Mouse (Mus musculus) liver, adult 2 months (tissue): ENCODE measurements at regions not wholly inside any gene's neighbourhood (a gene's known extent, or its start where the extent isn't known, plus 50 kb on each side); places are given as distances from the start of the nearest gene placed in this dataset.

Experiments
- DNase-seq: peaks from one replicate; pipeline ENCODE4 v3.0.0-alpha.2; 2011; ENCODE audit warnings: low read depth, low spot score; ENCODE audit errors: extremely low read depth
- H3K27ac ChIP-seq: fragments of 200-500 bp; replicated peaks from 2 replicates; pipeline ENCODE4 v1.5.1; 2012; ENCODE audit warnings: low read depth, mild to moderate bottlenecking, control low read depth, inconsistent platforms, low read length; ENCODE audit not compliant: insufficient read depth
- H3K27me3 ChIP-seq: fragments of 200-500 bp; 2 replicates; pipeline ENCODE4 v1.6.1; 2012; ENCODE audit warnings: mild to moderate bottlenecking, moderate library complexity, low read length, inconsistent platforms; ENCODE audit not compliant: control insufficient read depth, insufficient read depth
- H3K36me3 ChIP-seq: fragments of 200-500 bp; 2 replicates; pipeline ENCODE4 v1.6.1; 2012; ENCODE audit warnings: low read length, inconsistent platforms; ENCODE audit not compliant: control insufficient read depth, insufficient read depth
- H3K4me1 ChIP-seq: fragments of 200-500 bp; 2 replicates; pipeline ENCODE4 v1.6.1; 2011; ENCODE audit warnings: low read length; ENCODE audit not compliant: control insufficient read depth, insufficient read depth
- H3K4me3 ChIP-seq: fragments of 200-500 bp; 2 replicates; pipeline ENCODE4 v1.5.1; 2011; ENCODE audit warnings: low read depth, mild to moderate bottlenecking, control low read depth, low read length, moderate library complexity; ENCODE audit not compliant: insufficient read depth
- H3K79me2 ChIP-seq: fragments of 200-500 bp; 2 replicates; pipeline ENCODE4 v1.6.1; 2012; ENCODE audit warnings: inconsistent platforms, mild to moderate bottlenecking, low read length, moderate library complexity; ENCODE audit not compliant: control insufficient read depth, insufficient read depth
- H3K9ac ChIP-seq: fragments of 200-500 bp; 2 replicates; pipeline ENCODE4 v1.6.1; 2012; ENCODE audit warnings: low read depth, mild to moderate bottlenecking, control low read depth, inconsistent platforms, low read length
- CTCF ChIP-seq: fragments of 200-500 bp; IDR thresholded peaks from 2 replicates; pipeline ENCODE4 v1.5.1; 2011; ENCODE audit warnings: low read depth, low read length, control low read depth
- POLR2A ChIP-seq: fragments of 200-500 bp; IDR thresholded peaks from 2 replicates; pipeline ENCODE4 v1.6.1; 2011; ENCODE audit warnings: low read length, control low read depth; ENCODE audit not compliant: insufficient read depth; ENCODE audit errors: extremely low read depth
- WGBS: fragments of 180-500 bp; shearing (Covaris S2); methylation state at CpG from one replicate; pipeline ENCODE4 v1.1.7; 2018; 5-methylcytosine and 5-hydroxymethylcytosine counted together

- Histone ChIP-seq H3K27ac (no peak overlapping the region), H3K4me3 (no peak overlapping the region), H3K36me3 (no peaks in the 10 kb centered on the region), H3K4me1 (no peaks in the 10 kb centered on the region), H3K27me3 (no peaks in the 10 kb centered on the region), H3K79me2 (no peaks in the 10 kb centered on the region), H3K9ac (no peak overlapping the region)
- TF ChIP-seq POLR2A (no peak), CTCF (no peak)
- WGBS = 93% methylated on average over 2 of the region's 2 CpGs
- DNase-seq = no peak
Observed at GRCm38 (mm10) chr2:45493656-45494055, 376.5 kb upstream of the Zeb2 start.

GRCm38 (mm10) chr2:45486530-45486929 is 369.3 kb upstream of the Zeb2 start:
- no peaks in the 10 kb centered on the region for H3K27me3 ChIP-seq
- H3K4me3 ChIP-seq = no peak overlapping the region
- H3K79me2 ChIP-seq = no peaks in the 10 kb centered on the region
- no peaks in the 10 kb centered on the region for H3K4me1 ChIP-seq
- TF ChIP-seq CTCF (no peak), POLR2A (no peak)
- H3K27ac ChIP-seq = no peak overlapping the region
- H3K36me3 ChIP-seq = no peaks in the 10 kb centered on the region
- 83% methylated on average over 5 of the region's 5 CpGs for WGBS
- DNase-seq = no peak
- H3K9ac ChIP-seq = no peak overlapping the region

GRCm38 (mm10) chr2:45485477-45485876 is 368.3 kb upstream of the Zeb2 start:
- H3K79me2 ChIP-seq = no peaks in the 10 kb centered on the region
- no peak overlapping the region for H3K9ac ChIP-seq
- no peaks in the 10 kb centered on the region for H3K27me3 ChIP-seq
- no peak overlapping the region for H3K4me3 ChIP-seq
- no peak overlapping the region for H3K27ac ChIP-seq
- TF ChIP-seq POLR2A = no peak
- no peak for TF ChIP-seq CTCF
- H3K36me3 ChIP-seq = no peaks in the 10 kb centered on the region
- DNase-seq = no peak
- H3K4me1 ChIP-seq = no peaks in the 10 kb centered on the region
- 86% methylated on average over 10 of the region's 10 CpGs for WGBS

DNA sequence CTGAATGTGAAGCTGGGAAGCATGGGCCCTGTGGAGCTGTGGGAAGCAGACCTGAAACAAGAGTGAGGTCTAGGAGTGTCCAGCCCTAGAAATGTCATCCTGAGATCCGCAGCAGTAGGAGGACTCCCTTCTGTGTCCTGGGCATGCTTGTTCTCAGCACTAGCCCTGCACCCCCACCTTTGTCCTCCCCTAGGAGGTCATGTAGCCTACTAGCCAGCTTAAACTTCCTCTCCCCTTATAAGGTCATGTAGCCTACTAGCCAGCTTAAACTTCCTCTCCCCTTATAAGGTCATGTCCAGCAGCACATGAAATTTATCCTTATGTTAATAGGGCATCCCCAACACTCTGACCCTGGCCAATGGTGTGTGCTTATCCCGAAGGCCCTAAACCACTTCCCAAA is 363.5 kb upstream of the Zeb2 start:
- Histone ChIP-seq H3K79me2 (no peaks in the 10 kb centered on the region), H3K9ac (no peak overlapping the region), H3K4me3 (no peak overlapping the region), H3K27me3 (no peaks in the 10 kb centered on the region), H3K27ac (no peak overlapping the region), H3K4me1 (no peaks in the 10 kb centered on the region), H3K36me3 (no peaks in the 10 kb centered on the region)
- no peak for DNase-seq
- 77% methylated on average over 2 of the region's 2 CpGs for WGBS
- no peak for TF ChIP-seq CTCF
- TF ChIP-seq POLR2A = no peak

- DNase-seq = no peak
- H3K27me3 ChIP-seq = no peaks in the 10 kb centered on the region
- H3K4me1 ChIP-seq = no peaks in the 10 kb centered on the region
- no peak overlapping the region for H3K4me3 ChIP-seq
- no peaks in the 10 kb centered on the region for H3K79me2 ChIP-seq
- H3K27ac ChIP-seq = no peak overlapping the region
- no peak overlapping the region for H3K9ac ChIP-seq
- H3K36me3 ChIP-seq = no peaks in the 10 kb centered on the region
- TF ChIP-seq CTCF (no peak), POLR2A (no peak)
Observed at GRCm38 (mm10) chr2:45475996-45476395, 358.8 kb upstream of the Zeb2 start.

- Histone ChIP-seq H3K27ac (0 out of 2 replicates have a peak overlapping the region, but pooled peaks have one; percentile 18), H3K4me3 (no peak overlapping the region), H3K9ac (no peak overlapping the region), H3K4me1 (peaks cover 7% of the 10 kb centered on the region), H3K27me3 (no peaks in the 10 kb centered on the region), H3K36me3 (no peaks in the 10 kb centered on the region), H3K79me2 (no peaks in the 10 kb centered on the region)
- 20% methylated on average over 4 of the region's 4 CpGs for WGBS
- peak; percentile 98 for DNase-seq
- no peak for TF ChIP-seq CTCF
- TF ChIP-seq POLR2A = no peak
Observed at GRCm38 (mm10) chr2:45464306-45464705, 347.1 kb upstream of the Zeb2 start.
